Mouse (Mus musculus) hindbrain, embryonic 14.5 days (tissue): Measurements from ENCODE around the gene BC049352. TPM values are rescaled to one million over a fixed set of nuclear protein-coding genes. Genes with fewer than 3 reads are reported as not detected.

ENCODE experiments used
- ATAC-seq: fragments of 200-750 bp; cut with Nextera tagmentation; 2 replicates; pipeline ENCODE4 v1.8.0; 2017; ENCODE audit warnings: moderate number of reproducible peaks, mild to moderate bottlenecking, moderate TSS enrichment, moderate library complexity; ENCODE audit not compliant: low FRiP score
- DNase-seq: peaks from one replicate; pipeline ENCODE4 v3.0.0-alpha.2; 2015; ENCODE audit warnings: low spot score
- H3K27ac ChIP-seq: fragments of 300-500 bp; sonication (generic); 2 replicates; pipeline ENCODE4 v1.5.1; 2014; ENCODE audit warnings: mild to moderate bottlenecking, moderate library complexity
- H3K27me3 ChIP-seq: fragments of 300-500 bp; sonication (generic); 2 replicates; pipeline ENCODE4 v1.6.1; 2014; ENCODE audit warnings: mild to moderate bottlenecking, low read length, mixed read lengths; ENCODE audit not compliant: control insufficient read depth, insufficient read depth
- H3K36me3 ChIP-seq: fragments of 300-500 bp; sonication (generic); replicated peaks from 2 replicates; pipeline ENCODE4 v1.6.1; 2014; ENCODE audit not compliant: control insufficient read depth, insufficient read depth
- H3K4me1 ChIP-seq: fragments of 300-500 bp; sonication (generic); replicated peaks from 2 replicates; pipeline ENCODE4 v1.6.1; 2014; ENCODE audit warnings: antibody characterized with exemption, low read length, mixed read lengths; ENCODE audit not compliant: control insufficient read depth, insufficient read depth
- H3K4me2 ChIP-seq: fragments of 300-500 bp; sonication (generic); replicated peaks from 2 replicates; pipeline ENCODE4 v1.6.1; 2014; ENCODE audit warnings: mild to moderate bottlenecking, moderate library complexity
- H3K4me3 ChIP-seq: fragments of 300-500 bp; sonication (generic); replicated peaks from 2 replicates; pipeline ENCODE4 v1.5.1; 2014; ENCODE audit warnings: mild to moderate bottlenecking, low read length
- H3K9ac ChIP-seq: fragments of 300-500 bp; sonication (generic); 2 replicates; pipeline ENCODE4 v1.6.1; 2014
- H3K9me3 ChIP-seq: fragments of 300-500 bp; sonication (generic); 2 replicates; pipeline ENCODE4 v1.6.1; 2016; ENCODE audit warnings: low read length; ENCODE audit not compliant: control insufficient read depth
- WGBS: fragments of 180-500 bp; shearing (Covaris S2); extraction: QIAGEN DNeasy Blood & Tissue Kit; methylation state at CpG from one replicate; pipeline ENCODE4 v1.1.7; 2014; 5-methylcytosine and 5-hydroxymethylcytosine counted together
- polyA plus RNA-seq: library from polyadenylated mRNA; unstranded; fragments of >200 nt; fragmentation: Nextera tagmentation; extraction: Ambion mirVana; gene quantifications from 2 replicates; pipeline ENCODE4 v1.2.1, GENCODE M21; 2014

BC049352 gene
- polyA plus RNA-seq, 1 experiment from 2014 or later, result not detected

GRCm38 (mm10) chr9:45203797-45204410, 22.1 kb downstream of the BC049352 start, which contains the start of gene Tmprss4:
Tmprss4 (minus strand) TSS chr9:45204092.
- 85% methylated on average over 8 of the region's 8 CpGs for WGBS
- no peak within 1 kb of the TSS for H3K4me3 ChIP-seq
- ATAC-seq (no peak), DNase-seq (no peak)
- no peaks in the 10 kb centered on the region for H3K4me1 ChIP-seq
- no peaks in the 10 kb centered on the region for H3K27me3 ChIP-seq
- no peaks in the 10 kb centered on the region for H3K36me3 ChIP-seq
- H3K9me3 ChIP-seq, result no peaks in the 10 kb centered on the region
- H3K9ac ChIP-seq, result no peak within 1 kb of the TSS
- H3K27ac ChIP-seq, result no peak within 1 kb of the TSS
- H3K4me2 ChIP-seq, result no peak within 1 kb of the TSS

DNA sequence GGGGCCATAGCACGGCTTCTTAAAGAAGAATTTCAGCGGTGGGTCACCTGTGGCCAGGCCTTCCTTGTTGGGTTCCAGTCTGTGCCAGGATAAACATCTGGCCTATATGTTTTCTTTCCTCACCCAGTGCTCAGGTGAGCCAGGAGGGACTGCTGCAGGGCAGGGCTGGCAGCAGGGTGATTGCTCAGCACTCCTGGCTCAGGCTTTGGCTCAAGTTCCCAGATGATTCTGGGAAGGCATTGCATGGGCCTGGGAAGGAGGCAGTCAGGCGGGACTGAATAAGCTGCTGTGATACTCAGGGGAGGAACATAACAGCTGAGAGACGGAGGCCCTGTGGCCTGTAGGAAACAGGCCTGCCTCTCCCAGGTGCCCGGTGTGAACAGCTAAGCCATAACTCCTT, 23.3 kb downstream of the BC049352 start:
- H3K9ac ChIP-seq, result no peak overlapping the region
- H3K4me3 ChIP-seq, result no peak overlapping the region
- ATAC-seq, result no peak
- H3K27me3 ChIP-seq, result no peaks in the 10 kb centered on the region
- DNase-seq, result no peak
- H3K4me2 ChIP-seq, result no peak overlapping the region
- H3K4me1 ChIP-seq, result no peaks in the 10 kb centered on the region
- H3K36me3 ChIP-seq, result no peaks in the 10 kb centered on the region
- WGBS, result 82% methylated on average over 5 of the region's 5 CpGs
- no peaks in the 10 kb centered on the region for H3K9me3 ChIP-seq
- H3K27ac ChIP-seq, result no peak overlapping the region

DNA sequence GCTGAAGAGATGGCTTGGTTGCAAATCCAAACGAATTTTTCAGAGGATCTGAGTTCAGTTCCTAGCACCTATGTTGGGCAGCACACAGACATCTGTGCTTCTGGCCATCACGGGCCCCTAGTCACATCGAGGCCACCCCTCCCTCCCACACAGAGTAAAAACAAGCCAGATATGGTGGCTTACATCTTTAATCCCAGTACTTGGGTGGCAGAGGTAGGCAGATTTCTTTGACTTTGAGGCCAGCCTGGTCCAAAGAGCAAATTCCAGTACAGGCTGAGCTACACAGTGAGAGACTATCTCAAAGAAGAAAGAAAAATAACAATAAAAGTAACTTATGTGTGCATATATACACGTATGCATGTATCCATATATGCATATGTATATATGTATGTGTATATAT, 24.3 kb downstream of the BC049352 start:
- H3K9ac ChIP-seq, result no peak overlapping the region
- 75% methylated on average over 4 of the region's 4 CpGs for WGBS
- DNase-seq (no peak), ATAC-seq (no peak)
- H3K4me3 ChIP-seq, result no peak overlapping the region
- H3K36me3 ChIP-seq, result no peaks in the 10 kb centered on the region
- no peak overlapping the region for H3K4me2 ChIP-seq
- no peak overlapping the region for H3K27ac ChIP-seq
- H3K9me3 ChIP-seq, result no peaks in the 10 kb centered on the region
- H3K27me3 ChIP-seq, result no peaks in the 10 kb centered on the region
- no peaks in the 10 kb centered on the region for H3K4me1 ChIP-seq

DNA sequence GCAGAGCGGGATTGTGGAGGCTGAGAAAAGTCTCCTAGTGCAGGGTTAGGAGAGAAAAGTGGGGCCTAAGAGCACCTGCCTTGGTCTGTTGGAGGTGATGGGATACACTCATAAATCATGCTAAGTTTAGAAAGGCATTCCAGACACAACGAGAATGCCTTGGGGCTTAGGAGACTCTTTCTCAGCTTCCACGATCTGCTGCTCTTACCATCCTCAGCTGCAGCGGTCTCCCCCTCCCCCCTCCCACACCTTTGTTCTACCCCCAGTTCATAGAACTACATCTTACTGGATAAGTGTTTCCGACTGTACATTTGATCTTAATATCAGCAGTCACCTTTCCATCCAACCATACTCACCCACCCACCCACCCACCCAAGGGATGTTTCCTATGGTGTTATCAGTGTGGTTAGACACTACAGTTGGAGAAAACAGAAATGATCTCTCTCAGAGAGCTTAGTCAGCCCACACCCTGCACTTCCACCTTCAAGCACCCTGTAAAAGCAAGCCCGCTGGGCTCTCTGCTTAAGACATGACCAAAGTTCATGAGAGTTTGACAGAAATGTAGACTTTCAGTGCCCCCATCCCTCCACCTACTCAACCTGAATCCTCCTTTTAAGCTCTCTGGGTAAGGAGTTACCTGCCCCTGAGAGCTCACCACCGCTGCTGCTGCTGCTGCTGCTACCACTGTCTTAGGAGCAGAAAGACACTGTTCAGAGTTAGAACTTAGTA, 25.4 kb downstream of the BC049352 start:
- no peak overlapping the region for H3K27ac ChIP-seq
- ATAC-seq (no peak), DNase-seq (no peak)
- H3K9me3 ChIP-seq, result no peaks in the 10 kb centered on the region
- no peaks in the 10 kb centered on the region for H3K27me3 ChIP-seq
- no peaks in the 10 kb centered on the region for H3K36me3 ChIP-seq
- H3K4me1 ChIP-seq, result no peaks in the 10 kb centered on the region
- H3K4me3 ChIP-seq, result no peak overlapping the region
- H3K4me2 ChIP-seq, result no peak overlapping the region
- 83% methylated on average over 7 of the region's 7 CpGs for WGBS
- no peak overlapping the region for H3K9ac ChIP-seq

- H3K4me3 ChIP-seq, result no peak overlapping the region
- H3K27ac ChIP-seq, result no peak overlapping the region
- no peak overlapping the region for H3K9ac ChIP-seq
- H3K9me3 ChIP-seq, result no peaks in the 10 kb centered on the region
- WGBS, result 75% methylated on average over 6 of the region's 6 CpGs
- H3K36me3 ChIP-seq, result no peaks in the 10 kb centered on the region
- ATAC-seq (no peak), DNase-seq (no peak)
- H3K27me3 ChIP-seq, result no peaks in the 10 kb centered on the region
- H3K4me1 ChIP-seq, result no peaks in the 10 kb centered on the region
- no peak overlapping the region for H3K4me2 ChIP-seq
Measured at GRCm38 (mm10) chr9:45212001-45212400, 30.2 kb downstream of the BC049352 start.

DNA sequence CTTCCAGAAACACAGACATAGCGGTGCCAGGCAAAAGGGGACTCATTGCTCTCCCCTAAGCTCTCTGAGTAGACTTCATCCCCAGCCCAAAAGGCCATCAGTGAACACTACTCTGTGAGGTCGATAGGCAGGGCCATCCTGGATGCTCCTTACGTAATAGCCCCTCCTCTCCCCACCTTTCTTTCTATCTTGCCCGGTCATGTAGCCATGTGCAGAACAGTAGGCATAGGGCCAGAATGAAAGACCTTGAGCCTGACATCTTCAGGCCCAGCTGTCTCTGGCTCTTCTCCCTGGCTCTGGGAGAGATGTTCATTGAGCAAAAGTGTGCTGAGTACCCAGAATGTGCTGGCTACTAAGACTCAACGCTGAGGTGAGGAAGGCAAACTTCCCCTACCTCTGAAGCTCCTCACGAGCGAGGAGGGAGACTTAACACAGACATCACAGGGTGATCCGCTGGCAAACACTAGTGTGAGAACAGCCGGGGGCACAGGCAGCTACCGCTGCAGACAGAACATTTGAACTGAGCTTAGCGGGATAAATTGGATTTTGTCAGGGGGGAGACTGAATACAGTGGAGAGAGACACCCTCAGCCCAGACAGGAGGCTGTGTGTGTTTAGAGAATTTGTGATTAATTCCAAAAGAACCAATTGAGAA, 33.8 kb downstream of the BC049352 start:
- Histone ChIP-seq H3K9ac (no peak overlapping the region), H3K36me3 (no peaks in the 10 kb centered on the region), H3K9me3 (no peaks in the 10 kb centered on the region), H3K4me1 (no peaks in the 10 kb centered on the region), H3K4me3 (no peak overlapping the region), H3K4me2 (no peak overlapping the region), H3K27ac (no peak overlapping the region), H3K27me3 (no peaks in the 10 kb centered on the region)
- DNase-seq (no peak), ATAC-seq (no peak)
- WGBS, result 60% methylated on average over 11 of the region's 11 CpGs

GRCm38 (mm10) chr9:45219644-45220043, 37.8 kb downstream of the BC049352 start:
- H3K9ac ChIP-seq, result no peak overlapping the region

DNA sequence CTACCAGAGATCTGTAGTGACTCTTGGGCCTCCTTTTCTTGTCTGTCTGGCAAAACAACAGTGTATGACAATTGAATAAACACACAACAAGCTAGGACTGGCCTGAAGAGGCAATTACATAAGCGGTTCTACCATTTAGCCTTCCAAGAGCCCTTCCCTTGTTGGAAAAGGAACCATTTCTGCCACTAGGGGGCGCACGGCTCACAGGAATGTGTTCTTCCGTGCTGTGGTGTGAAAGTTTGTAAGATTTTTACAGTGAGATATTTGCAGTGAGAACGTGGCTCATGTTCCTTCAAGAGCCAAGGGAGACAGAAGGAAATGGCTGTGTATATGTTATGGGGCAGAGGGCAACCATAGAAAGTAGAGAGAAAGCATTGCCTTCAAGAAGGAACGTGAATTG, 39.8 kb downstream of the BC049352 start:
- H3K4me1 ChIP-seq, result no peaks in the 10 kb centered on the region
- ATAC-seq (no peak; the same call in 1 of the 2 replicates), DNase-seq (peak; percentile 96)
- H3K36me3 ChIP-seq, result no peaks in the 10 kb centered on the region
- no peaks in the 10 kb centered on the region for H3K9me3 ChIP-seq
- no peak overlapping the region for H3K27ac ChIP-seq
- no peak overlapping the region for H3K4me2 ChIP-seq
- 20% methylated on average over 6 of the region's 6 CpGs for WGBS
- no peak overlapping the region for H3K9ac ChIP-seq
- no peak overlapping the region for H3K4me3 ChIP-seq
- no peaks in the 10 kb centered on the region for H3K27me3 ChIP-seq

More at GRCm38 (mm10) chr9:45219644-45220043, 37.8 kb downstream of the BC049352 start:
- Histone ChIP-seq H3K36me3 (no peaks in the 10 kb centered on the region), H3K4me3 (no peak overlapping the region), H3K4me2 (no peak overlapping the region), H3K27me3 (no peaks in the 10 kb centered on the region), H3K27ac (no peak overlapping the region), H3K4me1 (no peaks in the 10 kb centered on the region), H3K9me3 (no peaks in the 10 kb centered on the region)
- DNase-seq (no peak), ATAC-seq (no peak)
- WGBS, result 87% methylated on average over 3 of the region's 3 CpGs

DNA sequence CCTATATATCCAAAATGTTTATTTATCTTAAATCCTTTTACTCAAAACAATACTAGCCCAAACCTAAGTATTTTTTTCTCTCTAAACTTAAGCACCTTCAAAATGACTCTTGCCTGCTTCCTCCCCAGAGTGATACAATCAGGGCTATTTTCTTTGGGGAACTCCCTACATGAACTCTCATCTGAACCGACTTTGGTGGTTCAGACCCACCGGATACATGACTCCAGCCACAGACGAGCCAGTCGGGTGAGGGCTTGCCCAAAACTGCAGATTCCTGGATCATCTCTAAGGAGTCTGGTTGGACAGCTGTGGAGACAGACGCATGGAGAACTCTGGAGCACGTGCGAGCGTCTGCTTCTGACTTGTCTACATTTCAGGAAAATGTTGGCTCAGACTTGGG, 47.6 kb downstream of the BC049352 start:
- H3K4me1 ChIP-seq, result no peaks in the 10 kb centered on the region
- 87% methylated on average over 8 of the region's 8 CpGs for WGBS
- no peak overlapping the region for H3K4me3 ChIP-seq
- H3K9ac ChIP-seq, result no peak overlapping the region
- H3K27me3 ChIP-seq, result no peaks in the 10 kb centered on the region
- DNase-seq (no peak), ATAC-seq (no peak)
- H3K36me3 ChIP-seq, result no peaks in the 10 kb centered on the region
- no peak overlapping the region for H3K4me2 ChIP-seq
- H3K9me3 ChIP-seq, result no peaks in the 10 kb centered on the region
- H3K27ac ChIP-seq, result no peak overlapping the region
